Mouse (Mus musculus) forebrain, embryonic 13.5 days (tissue): ENCODE measurements at regions not wholly inside any gene's neighbourhood (a gene's known extent, or its start where the extent isn't known, plus 50 kb on each side); places are given as distances from the start of the nearest gene placed in this dataset.

ENCODE experiments used
- ATAC-seq: fragments of 200-750 bp; cut with Nextera tagmentation; 2 replicates; pipeline ENCODE4 v1.8.0; 2017
- H3K27ac ChIP-seq: fragments of 300-500 bp; sonication (generic); 2 replicates; pipeline ENCODE4 v1.5.1; 2015; ENCODE audit warnings: inconsistent platforms, mild to moderate bottlenecking, moderate library complexity
- H3K27me3 ChIP-seq: fragments of 300-500 bp; sonication (generic); 2 replicates; pipeline ENCODE4 v1.6.1; 2015; ENCODE audit warnings: mild to moderate bottlenecking, inconsistent platforms
- H3K36me3 ChIP-seq: fragments of 300-500 bp; sonication (generic); 2 replicates; pipeline ENCODE4 v1.6.1; 2015; ENCODE audit warnings: mild to moderate bottlenecking, inconsistent platforms; ENCODE audit not compliant: poor library complexity, severe bottlenecking
- H3K4me1 ChIP-seq: fragments of 300-500 bp; sonication (generic); 2 replicates; pipeline ENCODE4 v1.6.1; 2015; ENCODE audit warnings: inconsistent platforms
- H3K4me2 ChIP-seq: fragments of 300-500 bp; sonication (generic); 2 replicates; pipeline ENCODE4 v1.6.1; 2015; ENCODE audit warnings: inconsistent platforms, mild to moderate bottlenecking, moderate library complexity
- H3K4me3 ChIP-seq: fragments of 300-500 bp; sonication (generic); 2 replicates; pipeline ENCODE4 v1.5.1; 2015; ENCODE audit warnings: mild to moderate bottlenecking, inconsistent platforms
- H3K9ac ChIP-seq: fragments of 300-500 bp; sonication (generic); 2 replicates; pipeline ENCODE4 v1.6.1; 2015; ENCODE audit warnings: mild to moderate bottlenecking, inconsistent platforms
- H3K9me3 ChIP-seq: fragments of 300-500 bp; sonication (generic); replicated peaks from 2 replicates; pipeline ENCODE4 v1.6.1; 2016; ENCODE audit warnings: inconsistent platforms
- WGBS: fragments of 180-500 bp; shearing (Covaris S2); methylation state at CpG from one replicate; pipeline ENCODE4 v1.1.7; 2015; 5-methylcytosine and 5-hydroxymethylcytosine counted together

DNA sequence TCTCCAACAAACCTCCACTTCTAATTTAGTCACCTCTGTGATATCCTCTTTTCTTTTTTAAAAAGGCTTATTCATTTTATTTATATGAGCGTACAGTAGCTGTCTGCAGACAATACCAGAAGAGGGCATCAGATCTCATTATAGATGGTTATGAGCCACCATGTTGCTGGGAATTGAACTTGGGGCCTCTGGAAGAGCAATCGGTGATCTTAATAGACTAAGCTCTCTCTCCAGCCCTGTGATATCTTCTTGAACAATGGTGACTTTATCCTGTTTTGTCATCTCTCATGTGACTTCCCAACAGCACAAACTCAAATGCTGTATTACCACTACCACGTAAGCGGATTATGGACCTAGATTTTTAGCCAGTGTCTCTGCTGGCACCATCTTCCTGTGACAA is 282.1 kb downstream of the Pmp22 start:
- Histone ChIP-seq H3K27me3 (peaks cover 69% of the 10 kb centered on the region), H3K4me1 (peaks cover 14% of the 10 kb centered on the region), H3K4me2 (no peak overlapping the region), H3K4me3 (no peak overlapping the region), H3K9ac (no peak overlapping the region), H3K27ac (no peak overlapping the region), H3K9me3 (no peaks in the 10 kb centered on the region), H3K36me3 (no peaks in the 10 kb centered on the region)
- ATAC-seq: no peak
- 96% methylated on average over 4 of the region's 4 CpGs for WGBS

DNA sequence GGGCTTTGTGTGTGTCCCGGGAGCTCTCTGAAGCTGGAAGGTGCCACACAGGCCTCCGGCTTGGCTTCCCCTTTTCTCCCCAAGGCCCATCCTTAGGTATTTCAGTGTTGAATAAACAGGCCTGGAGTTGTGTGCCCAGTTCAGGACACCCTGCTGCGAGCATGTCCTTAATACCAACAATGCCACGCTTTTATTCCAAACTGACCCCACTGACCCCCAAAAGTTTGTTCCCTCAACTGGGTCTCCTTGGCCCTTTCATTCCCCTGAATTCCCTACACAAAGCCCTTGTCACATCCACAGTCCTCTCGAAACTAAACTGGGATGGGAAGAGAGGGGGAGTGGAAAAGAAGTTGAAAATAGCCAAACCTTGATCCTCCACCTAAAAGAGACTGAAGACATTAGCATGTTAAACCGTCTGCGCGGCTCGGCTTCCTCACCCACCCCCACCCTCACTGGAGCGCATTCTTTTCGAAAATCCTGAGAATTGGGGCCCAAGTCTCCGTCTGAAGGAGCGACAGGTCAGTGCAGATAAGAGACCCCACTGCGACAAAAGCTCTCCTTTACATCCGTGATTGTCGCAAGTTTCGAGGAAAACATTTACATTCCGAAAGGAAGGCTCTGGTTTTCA is 283.7 kb downstream of the Pmp22 start:
- Histone ChIP-seq H3K9ac (0 out of 2 replicates have a peak overlapping the region, but pooled peaks have one; percentile 21), H3K4me3 (peak overlapping the region; percentile 29), H3K27me3 (peaks cover 68% of the 10 kb centered on the region), H3K27ac (no peak overlapping the region), H3K36me3 (no peaks in the 10 kb centered on the region), H3K4me1 (peaks cover 14% of the 10 kb centered on the region), H3K4me2 (peak overlapping the region; percentile 60), H3K9me3 (no peaks in the 10 kb centered on the region)
- ATAC-seq: no peak
- 1% methylated on average over 18 of the region's 18 CpGs for WGBS

DNA sequence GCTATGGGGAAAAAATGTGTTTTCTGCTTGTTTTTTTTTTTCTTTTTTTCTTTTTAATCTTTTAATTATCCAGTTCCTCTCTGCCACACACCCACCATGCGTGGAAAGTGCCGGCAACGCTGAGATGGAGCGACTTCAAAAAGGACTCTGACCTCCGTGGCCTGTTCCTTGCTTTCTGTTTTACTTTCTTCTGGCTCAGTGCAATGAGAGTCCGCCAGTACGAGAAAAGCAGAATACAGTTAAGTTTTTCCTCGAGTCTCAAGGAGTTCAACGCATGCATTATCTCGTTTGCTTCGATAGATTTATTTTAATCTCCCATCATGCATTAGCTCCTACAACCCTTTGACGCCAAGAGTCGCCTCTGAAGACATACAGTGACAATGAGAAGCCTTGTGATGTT is 284.3 kb downstream of the Pmp22 start:
- Histone ChIP-seq H3K27ac (no peak overlapping the region), H3K9me3 (no peaks in the 10 kb centered on the region), H3K4me1 (peaks cover 14% of the 10 kb centered on the region), H3K4me3 (peak overlapping the region; percentile 29), H3K36me3 (no peaks in the 10 kb centered on the region), H3K9ac (no peak overlapping the region), H3K4me2 (peak overlapping the region; percentile 60), H3K27me3 (peaks cover 67% of the 10 kb centered on the region)
- 10% methylated on average over 13 of the region's 13 CpGs for WGBS
- ATAC-seq: no peak

DNA sequence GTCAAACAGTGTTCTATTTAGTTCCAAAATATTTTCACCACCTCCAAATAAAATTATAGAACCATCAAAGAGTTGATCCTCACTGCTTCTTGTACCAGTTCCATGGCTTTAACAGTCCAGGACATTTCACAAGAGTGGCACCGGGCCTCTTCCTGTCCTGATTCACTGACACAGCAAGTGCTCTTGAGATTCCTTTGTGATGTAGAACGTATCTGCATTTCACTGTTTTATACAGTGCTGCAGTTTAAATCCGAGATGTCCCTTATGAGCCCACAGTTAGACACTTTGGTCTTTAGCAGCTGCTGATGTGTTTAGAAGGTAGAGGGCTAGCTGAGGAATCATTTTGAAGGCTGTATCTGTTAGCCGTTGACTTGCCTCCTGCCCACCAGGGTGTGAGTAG is 284.8 kb downstream of the Pmp22 start:
- H3K4me2 ChIP-seq: no peak overlapping the region
- no peak overlapping the region for H3K9ac ChIP-seq
- H3K27me3 ChIP-seq: peaks cover 71% of the 10 kb centered on the region
- no peak overlapping the region for H3K4me3 ChIP-seq
- 44% methylated on average over 4 of the region's 4 CpGs for WGBS
- no peak overlapping the region for H3K27ac ChIP-seq
- H3K9me3 ChIP-seq: no peaks in the 10 kb centered on the region
- peaks cover 14% of the 10 kb centered on the region for H3K4me1 ChIP-seq
- ATAC-seq: no peak
- no peaks in the 10 kb centered on the region for H3K36me3 ChIP-seq

DNA sequence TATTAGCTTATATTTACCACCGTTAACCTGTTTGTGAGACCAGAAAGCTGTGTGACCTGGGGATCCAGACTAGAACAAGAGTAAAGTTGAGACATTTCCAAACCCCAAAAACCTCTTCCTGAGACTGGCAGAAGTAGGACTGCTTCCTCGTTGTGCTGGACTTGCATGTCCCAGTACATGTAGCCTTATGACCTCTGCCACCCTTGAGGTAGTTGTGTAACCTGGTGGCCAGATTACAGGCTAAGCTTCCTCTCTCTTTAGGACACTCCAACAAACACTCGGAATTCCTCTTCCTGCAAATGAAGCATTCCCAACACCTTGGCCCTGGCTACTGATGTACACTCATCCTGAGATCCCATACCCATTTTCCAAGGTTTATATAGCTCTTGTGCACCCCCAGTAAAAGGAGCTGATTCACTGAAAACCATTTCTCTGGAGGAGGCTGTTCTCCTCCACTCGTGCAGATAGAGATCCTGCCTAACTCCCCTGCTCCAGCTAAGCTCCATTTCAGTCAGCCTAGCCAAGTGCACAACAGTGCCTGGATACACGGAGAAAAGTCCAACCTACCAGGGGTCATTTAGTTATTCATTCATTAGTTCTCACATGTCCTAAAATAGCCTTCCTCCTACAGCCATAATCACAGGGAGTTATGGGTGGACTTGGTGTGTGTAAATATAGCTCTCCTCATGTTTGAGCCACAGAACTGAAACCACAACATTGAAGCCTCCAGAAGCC is 289.4 kb downstream of the Pmp22 start:
- 85% methylated on average over 5 of the region's 5 CpGs for WGBS
- H3K9ac ChIP-seq: no peak overlapping the region
- ATAC-seq: no peak

DNA sequence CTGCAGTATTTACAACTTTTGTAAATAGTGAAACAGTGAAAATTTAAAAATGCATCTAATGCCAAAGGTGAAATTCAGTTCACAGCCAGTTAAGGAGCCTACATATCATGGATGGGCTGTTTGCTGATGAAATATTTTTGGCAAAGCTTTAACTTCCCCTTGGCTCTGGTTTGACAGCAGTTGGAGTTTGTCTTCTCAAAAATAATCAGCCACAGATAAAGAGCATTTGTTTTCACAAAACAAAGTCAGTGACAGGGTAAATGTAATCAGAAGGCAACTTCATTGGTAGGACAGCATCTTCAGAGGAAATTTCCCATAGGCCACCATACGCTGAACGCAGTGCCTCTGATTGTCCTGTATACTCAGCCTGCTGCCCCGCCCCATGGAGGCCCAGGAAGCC is 291.6 kb downstream of the Pmp22 start:
- no peak overlapping the region for H3K4me2 ChIP-seq
- no peak overlapping the region for H3K9ac ChIP-seq
- 88% methylated on average over 3 of the region's 3 CpGs for WGBS
- H3K9me3 ChIP-seq: no peaks in the 10 kb centered on the region
- no peaks in the 10 kb centered on the region for H3K36me3 ChIP-seq
- no peaks in the 10 kb centered on the region for H3K4me1 ChIP-seq
- H3K4me3 ChIP-seq: no peak overlapping the region
- no peak for ATAC-seq
- peaks cover 21% of the 10 kb centered on the region for H3K27me3 ChIP-seq
- H3K27ac ChIP-seq: no peak overlapping the region

More for the DNA sequence above, 289.4 kb downstream of the Pmp22 start:
- Histone ChIP-seq H3K4me1 (peaks cover 2% of the 10 kb centered on the region), H3K27me3 (peaks cover 39% of the 10 kb centered on the region), H3K9me3 (no peaks in the 10 kb centered on the region), H3K4me2 (no peak overlapping the region), H3K4me3 (no peak overlapping the region), H3K36me3 (no peaks in the 10 kb centered on the region), H3K27ac (no peak overlapping the region)

DNA sequence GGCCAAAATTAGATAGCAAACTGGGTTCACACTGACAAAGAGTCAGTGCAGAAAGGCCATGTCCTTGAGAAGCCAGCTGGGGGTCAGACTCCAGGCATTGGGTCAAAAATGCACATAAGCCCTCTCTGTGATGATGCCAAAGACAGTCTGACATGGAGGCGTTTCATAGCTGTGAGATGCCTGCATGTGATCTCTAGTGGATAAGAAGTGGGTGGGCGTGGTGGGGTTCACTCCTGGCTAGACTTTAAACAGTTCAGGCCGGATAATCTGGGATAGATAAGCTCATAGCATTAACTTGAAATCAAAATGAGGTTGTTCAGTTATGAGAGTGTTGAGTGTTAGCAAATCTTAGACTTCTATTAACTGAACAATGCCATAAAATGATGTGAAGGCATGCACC is 293.3 kb downstream of the Pmp22 start:
- Histone ChIP-seq H3K27ac (no peak overlapping the region), H3K4me3 (no peak overlapping the region), H3K4me2 (no peak overlapping the region), H3K9ac (no peak overlapping the region), H3K4me1 (peaks cover 6% of the 10 kb centered on the region; the same call in 1 of the 2 replicates), H3K27me3 (peaks cover 10% of the 10 kb centered on the region), H3K36me3 (no peaks in the 10 kb centered on the region), H3K9me3 (no peaks in the 10 kb centered on the region)
- ATAC-seq: no peak
- WGBS: 92% methylated on average over 3 of the region's 3 CpGs

DNA sequence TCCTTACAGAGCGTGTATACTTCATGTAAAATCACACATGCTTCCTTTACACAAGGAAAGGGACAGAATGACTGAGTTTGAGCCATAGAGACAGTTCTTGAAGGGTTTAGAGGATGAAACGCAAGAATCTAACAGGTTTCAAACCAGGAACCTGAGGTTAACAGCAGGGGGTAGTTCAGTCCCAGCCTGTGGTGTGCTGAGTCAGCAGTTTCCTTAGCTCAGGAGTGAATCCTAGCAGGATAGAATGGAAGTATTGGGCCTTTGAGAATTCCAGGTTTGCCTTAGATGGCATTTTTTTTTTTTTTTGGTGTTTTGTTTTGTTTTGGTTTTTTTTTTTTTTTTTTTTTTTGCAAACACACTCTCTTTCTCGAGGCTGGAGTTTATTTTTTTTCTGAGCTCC is 295.5 kb downstream of the Pmp22 start:
- Histone ChIP-seq H3K4me3 (no peak overlapping the region), H3K4me1 (peaks cover 6% of the 10 kb centered on the region; the same call in 1 of the 2 replicates), H3K4me2 (no peak overlapping the region), H3K36me3 (no peaks in the 10 kb centered on the region), H3K9ac (no peak overlapping the region), H3K9me3 (no peaks in the 10 kb centered on the region), H3K27me3 (no peaks in the 10 kb centered on the region), H3K27ac (no peak overlapping the region)
- WGBS: 66% methylated on average over 3 of the region's 3 CpGs
- no peak for ATAC-seq

DNA sequence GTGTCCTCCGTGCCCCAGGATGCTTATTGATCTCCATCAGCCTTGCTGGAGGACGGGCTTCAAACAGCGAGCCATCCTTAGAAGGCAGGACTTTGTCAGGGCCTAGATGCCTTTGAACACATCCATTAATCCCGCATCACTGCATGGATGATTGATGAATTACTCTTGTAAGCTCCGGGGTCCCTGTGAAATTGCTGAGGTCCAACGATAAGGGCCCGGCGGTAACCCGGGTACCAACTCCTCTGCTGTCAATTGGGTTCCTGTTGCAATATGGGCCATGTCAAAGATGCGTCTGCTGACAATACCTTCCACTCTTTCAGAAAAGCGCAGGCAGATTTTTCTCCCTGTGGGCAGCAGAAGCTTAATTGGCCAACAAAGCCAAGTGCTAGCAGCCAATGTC is 297.0 kb downstream of the Pmp22 start:
- H3K4me1 ChIP-seq: peaks cover 6% of the 10 kb centered on the region; the same call in 1 of the 2 replicates
- H3K9me3 ChIP-seq: no peaks in the 10 kb centered on the region
- 15% methylated on average over 11 of the region's 11 CpGs for WGBS
- H3K27ac ChIP-seq: no peak overlapping the region
- no peak for ATAC-seq
- no peaks in the 10 kb centered on the region for H3K36me3 ChIP-seq
- H3K9ac ChIP-seq: no peak overlapping the region
- H3K4me2 ChIP-seq: no peak overlapping the region
- no peak overlapping the region for H3K4me3 ChIP-seq
- no peaks in the 10 kb centered on the region for H3K27me3 ChIP-seq

DNA sequence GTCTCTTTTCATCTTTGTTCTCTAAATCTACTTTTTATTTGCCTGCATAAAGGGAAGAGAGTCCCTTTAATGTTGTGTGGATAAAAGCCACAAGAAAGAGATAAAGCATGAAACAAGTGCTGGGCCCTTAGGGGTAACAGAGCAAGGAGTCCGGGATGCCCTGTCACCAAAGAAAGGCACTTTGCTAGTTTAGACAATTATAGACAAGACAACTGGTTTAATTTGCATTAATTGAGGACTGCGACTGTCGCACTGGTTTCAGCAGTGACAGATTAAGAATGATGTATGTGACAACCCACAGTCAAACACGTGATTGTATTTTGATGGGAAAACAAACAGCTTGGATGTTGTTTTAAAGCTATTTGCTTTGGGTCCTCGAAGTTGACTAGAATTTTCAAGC is 325.0 kb downstream of the Pmp22 start:
- 26% methylated on average over 5 of the region's 5 CpGs for WGBS
- peaks cover 34% of the 10 kb centered on the region for H3K4me1 ChIP-seq
- H3K9me3 ChIP-seq: peaks cover 5% of the 10 kb centered on the region; the same call in 1 of the 2 replicates
- no peak overlapping the region for H3K9ac ChIP-seq
- no peaks in the 10 kb centered on the region for H3K36me3 ChIP-seq
- H3K4me2 ChIP-seq: no peak overlapping the region
- H3K27ac ChIP-seq: no peak overlapping the region
- no peak for ATAC-seq
- no peak overlapping the region for H3K4me3 ChIP-seq
- H3K27me3 ChIP-seq: peaks cover 30% of the 10 kb centered on the region

DNA sequence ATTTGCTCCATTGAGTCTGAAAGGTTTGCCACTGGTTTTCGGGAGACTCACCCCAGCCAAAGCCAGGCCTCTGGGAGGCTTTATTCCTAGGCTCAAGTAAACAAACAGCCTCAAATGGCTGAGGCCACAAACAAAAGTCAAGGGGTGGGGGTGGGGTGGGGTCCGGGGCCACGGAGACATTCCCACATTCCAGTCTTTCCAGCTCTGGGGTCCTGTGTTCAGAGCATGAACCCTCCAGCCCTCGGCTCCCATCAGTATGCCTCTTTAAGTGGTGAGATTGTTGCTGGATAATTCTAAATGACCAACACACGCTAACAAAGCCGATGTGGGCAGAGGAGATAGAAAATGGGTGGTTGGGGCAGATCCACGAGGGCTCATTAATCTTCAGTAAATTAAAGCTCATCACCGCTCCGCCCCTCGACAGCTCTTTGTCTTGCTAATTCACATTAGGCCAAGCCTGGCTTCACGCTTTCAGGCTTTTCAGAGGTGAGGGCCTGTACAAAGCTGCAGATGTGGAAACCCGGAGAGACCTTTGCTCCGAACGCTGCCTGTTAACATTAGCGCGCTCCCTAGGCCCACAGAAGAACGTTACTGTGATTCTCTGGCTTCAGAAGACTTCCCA is 326.2 kb downstream of the Pmp22 start:
- Histone ChIP-seq H3K27me3 (peaks cover 41% of the 10 kb centered on the region), H3K4me3 (no peak overlapping the region), H3K9me3 (peaks cover 5% of the 10 kb centered on the region; the same call in 1 of the 2 replicates), H3K4me2 (peak overlapping the region; percentile 8), H3K4me1 (peaks cover 34% of the 10 kb centered on the region), H3K27ac (peak overlapping the region; percentile 40; the same call in 1 of the 2 replicates), H3K9ac (no peak overlapping the region), H3K36me3 (no peaks in the 10 kb centered on the region)
- peak; percentile 51; the same call in 1 of the 2 replicates for ATAC-seq
- WGBS: 3% methylated on average over 17 of the region's 17 CpGs

DNA sequence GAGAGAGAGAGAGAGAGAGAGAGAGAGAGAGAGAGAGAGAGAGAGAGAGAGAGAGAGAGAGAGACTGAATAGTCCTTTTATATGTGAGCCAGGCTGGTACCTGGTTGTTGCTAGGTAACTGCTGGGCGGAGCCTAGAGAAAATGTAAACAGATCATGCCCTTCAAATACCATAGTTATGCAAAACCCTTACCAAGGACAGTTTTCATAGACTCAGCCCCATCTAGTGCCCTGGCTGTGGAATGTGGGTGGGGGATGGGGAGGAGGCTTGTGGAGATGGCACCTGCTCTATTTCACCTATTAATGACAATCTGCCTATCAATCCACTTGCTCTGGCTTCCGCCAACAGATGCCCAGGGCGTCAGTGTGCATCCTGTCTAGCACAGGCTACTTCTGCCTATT is 327.6 kb downstream of the Pmp22 start:
- H3K36me3 ChIP-seq: no peaks in the 10 kb centered on the region
- H3K4me3 ChIP-seq: no peak overlapping the region
- H3K27me3 ChIP-seq: peaks cover 48% of the 10 kb centered on the region
- peaks cover 34% of the 10 kb centered on the region for H3K4me1 ChIP-seq
- no peak overlapping the region for H3K9ac ChIP-seq
- no peak overlapping the region for H3K4me2 ChIP-seq
- peaks cover 5% of the 10 kb centered on the region; the same call in 1 of the 2 replicates for H3K9me3 ChIP-seq
- no peak overlapping the region for H3K27ac ChIP-seq
- 58% methylated on average over 3 of the region's 3 CpGs for WGBS
- no peak for ATAC-seq
